ENCODE assay signal across 1 mouse cellular context in genomic region chr4:123750152-123750651, GRCm38 (mm10).
TF ChIP-seq lines count a peak whose summit lies in the region.

Gene Akirin1, minus strand, starts transcription at chr4:123750345.

TF ChIP-seq in CH12.LX, 34 proteins besides CTCF, POLR2A, EP300 and RAD21 (continued from another document):
- TF ChIP-seq ZC3H11A (IDR thresholded peaks at IDR 0.05; ENCODE audit: low read depth, low read length) (no peak), ELF1 (IDR thresholded peaks at IDR 0.05; ENCODE audit: low read depth, low read length) (peak; percentile 84), TCF12 (IDR thresholded peaks at IDR 0.05; ENCODE audit: low read depth, low read length) (peak; percentile 90), ZMIZ1 (IDR thresholded peaks at IDR 0.05; ENCODE audit: low read depth, low read length) (peak; percentile 64; the same call in 1 of the 2 replicates), NRF1 (IDR thresholded peaks at IDR 0.05; ENCODE audit: low read depth, low read length) (peak; percentile 79), MAFK (IDR thresholded peaks at IDR 0.05; ENCODE audit: insufficient replicate concordance, low read length) (no peak; the same call in 1 of the 2 replicates), RCOR1 (conservative IDR thresholded peaks at IDR 0.05; ENCODE audit: low read depth, low read length) (no peak; the same call in 1 of the 2 replicates), UBTF (IDR thresholded peaks at IDR 0.05; ENCODE audit: low read depth, low read length) (no peak), SIN3A (IDR thresholded peaks at IDR 0.05; ENCODE audit: low read length) (peak; percentile 84), MYC (IDR thresholded peaks at IDR 0.05; ENCODE audit: low read depth, low read length) (0 out of 2 replicates have a peak, but pooled peaks have one; percentile 52), USF1 (IDR thresholded peaks at IDR 0.05; ENCODE audit: low read depth, low read length) (no peak), IRF4 (IDR thresholded peaks at IDR 0.05; ENCODE audit: low read depth, low read length) (peak; percentile 68), SMC3 (IDR thresholded peaks at IDR 0.05; ENCODE audit: low read depth, low read length) (no peak), NELFE (IDR thresholded peaks at IDR 0.05; ENCODE audit: low read depth, low read length) (peak; percentile 82), ETS1 (conservative IDR thresholded peaks at IDR 0.05; ENCODE audit: low read depth, low read length) (peak; percentile 12; the same call in 1 of the 2 replicates), ZNF384 (IDR thresholded peaks at IDR 0.05; ENCODE audit: low read depth, low read length) (no peak), JUND (conservative IDR thresholded peaks at IDR 0.05; ENCODE audit: low read depth, low read length) (no peak), MAZ (IDR thresholded peaks at IDR 0.05; ENCODE audit: low read depth, low read length) (peak; percentile 95), GABPA (IDR thresholded peaks at IDR 0.05; ENCODE audit: insufficient replicate concordance, low read depth, low read length) (no peak), BHLHE40 (IDR thresholded peaks at IDR 0.05; ENCODE audit: low read depth, low read length) (peak; percentile 63), JUN (IDR thresholded peaks at IDR 0.05; ENCODE audit: insufficient read depth, low read depth, low read length) (no peak), MEF2A (IDR thresholded peaks at IDR 0.05; ENCODE audit: borderline replicate concordance, low read depth, low read length) (peak; percentile 65; the same call in 1 of the 2 replicates), POLR2AphosphoS2 (IDR thresholded peaks at IDR 0.05; ENCODE audit: low read depth, low read length) (peak; percentile 47; the same call in 1 of the 2 replicates)
TF ChIP-seq in CH12.LX: peak in this region for 20.
